Mouse (Mus musculus) cerebellum, postnatal 4 days (tissue): ENCODE results near the gene Pfas.
"Not testable (repeated sequence)": the region's sequence is repeated elsewhere in the genome, so short reads cannot be mapped to it uniquely, and the experiment has no call there.

Experiments
- DNase-seq, 2 experiments: peaks; one replicate each; pipeline ENCODE4 v3.0.0; 2022; ENCODE audit warnings: low spot score in 2 of 2, mixed read lengths in 1 of 2

Pfas gene

DNA sequence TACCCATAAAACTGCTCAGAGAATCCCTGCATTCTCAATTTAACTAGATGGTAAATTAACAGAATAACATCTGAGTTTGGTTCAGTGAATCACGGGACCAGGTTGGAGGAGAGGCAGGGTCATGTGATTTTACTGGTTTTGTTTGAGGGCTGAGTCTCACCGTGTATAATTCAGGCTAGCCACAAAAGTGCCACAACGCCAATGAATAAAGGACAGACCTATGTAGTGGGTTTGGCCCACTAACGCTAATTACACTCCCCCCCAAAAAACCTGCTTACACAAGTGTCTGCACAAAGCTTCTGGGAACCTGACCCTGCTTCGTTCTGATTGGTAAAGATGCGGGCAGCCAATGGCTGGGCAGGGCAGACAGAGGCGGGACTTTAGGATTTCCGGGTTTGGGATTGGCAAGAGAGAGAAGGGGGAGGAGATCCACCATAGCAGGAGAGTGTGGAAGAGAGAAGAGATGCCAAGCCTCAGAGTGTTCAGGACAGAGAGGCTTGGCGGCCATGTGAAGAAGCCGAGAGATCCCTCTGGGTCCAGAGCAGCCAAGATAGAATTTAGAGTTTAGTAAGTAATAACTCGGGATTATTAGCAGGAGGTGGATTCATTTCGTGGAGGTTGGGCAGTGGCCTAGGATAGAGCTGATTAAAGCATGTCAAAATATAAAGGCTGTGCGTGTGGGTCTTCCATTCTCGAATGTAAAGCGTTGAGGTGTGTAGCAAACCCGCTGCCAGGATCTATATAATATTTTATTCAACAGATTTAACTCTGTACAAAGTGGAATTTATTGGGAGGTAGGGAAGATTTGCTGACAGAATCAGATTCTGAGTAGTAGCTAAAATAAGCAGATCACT is 68.6 kb downstream of the Pfas start:
- peak; percentile 68 to 80 for DNase-seq

DNA sequence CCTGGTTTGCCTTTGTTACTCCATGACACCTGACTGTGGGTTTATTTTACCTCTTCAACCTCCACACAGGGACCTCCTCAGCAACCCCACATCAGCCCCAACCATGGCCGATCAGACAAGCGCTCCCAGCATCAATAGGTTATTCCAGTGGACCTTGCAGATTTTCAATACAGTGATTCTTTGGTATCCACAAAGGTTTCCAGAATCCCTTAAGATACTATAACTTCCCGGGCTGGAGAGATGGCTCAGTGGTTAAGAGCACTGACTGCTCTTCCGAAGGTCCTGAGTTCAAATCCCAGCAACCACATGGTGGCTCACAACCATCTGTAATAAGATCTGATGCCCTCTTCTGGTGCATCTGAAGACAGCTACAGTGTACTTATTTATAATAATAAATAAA is 71.3 kb downstream of the Pfas start:
- not testable (repeated sequence) for DNase-seq
